Mouse (Mus musculus): ENCODE measurements around the gene Tpte.

Gene Tpte

DNA sequence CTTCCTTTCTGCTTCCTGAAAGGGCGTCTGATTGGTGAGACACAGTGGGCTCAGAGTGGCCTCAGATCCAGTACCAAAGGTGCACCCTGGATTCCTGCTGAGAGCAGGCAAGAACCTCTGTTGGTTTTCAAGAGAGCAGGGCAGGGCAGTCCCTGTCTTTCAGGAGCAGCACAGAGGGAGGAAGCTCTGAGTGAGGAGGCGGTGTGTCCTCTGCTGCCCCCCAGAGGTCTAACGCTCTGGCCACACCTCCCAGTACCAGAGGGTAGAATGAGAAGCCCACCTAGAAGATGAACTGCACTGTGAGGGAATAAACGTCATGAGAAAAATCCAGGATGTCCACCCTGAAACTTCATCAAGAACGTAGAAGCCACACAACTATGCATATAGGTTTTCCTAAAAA is 93.7 kb downstream of the Tpte start:
- in situ Hi-C loops (cut with MboI) = no loop called here

GRCm38 (mm10) chr8:22380934-22381333 is 97.7 kb downstream of the Tpte start:
- in situ Hi-C loops (cut with MboI) = no loop called here

- in situ Hi-C loops (cut with MboI) = no loop called here
These were observed 99.8 kb downstream of the Tpte start for GRCm38 (mm10) chr8:22382824-22383595.

GRCm38 (mm10) chr8:22385158-22385557 is 101.9 kb downstream of the Tpte start:
- in situ Hi-C loops (cut with MboI) = no loop called here

- in situ Hi-C loops (cut with MboI) = no loop called here
These were observed 106.6 kb downstream of the Tpte start for GRCm38 (mm10) chr8:22389874-22390273.

GRCm38 (mm10) chr8:22390766-22391463 is 107.7 kb downstream of the Tpte start:
- in situ Hi-C loops (cut with MboI) = no loop called here

DNA sequence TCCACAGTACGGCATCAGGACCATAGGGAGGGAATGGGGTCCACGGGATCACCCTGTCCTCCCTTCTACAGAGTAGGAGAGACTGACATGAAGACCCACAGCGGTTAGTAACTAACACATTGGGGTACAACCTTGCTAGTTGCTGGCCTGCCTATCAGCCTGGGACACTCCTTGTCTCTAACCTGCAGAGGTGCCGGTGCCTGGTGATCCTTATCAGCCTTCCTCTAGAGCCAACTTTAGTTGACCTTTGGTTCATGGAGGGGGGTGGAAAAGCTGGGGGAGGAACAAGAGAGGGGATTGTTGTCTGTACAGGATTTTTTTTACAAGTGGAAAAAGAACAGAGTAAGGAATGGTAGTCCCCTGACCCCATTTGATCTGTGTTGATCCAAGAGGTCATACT is 111.2 kb downstream of the Tpte start:
- in situ Hi-C loops (cut with MboI) = no loop called here

DNA sequence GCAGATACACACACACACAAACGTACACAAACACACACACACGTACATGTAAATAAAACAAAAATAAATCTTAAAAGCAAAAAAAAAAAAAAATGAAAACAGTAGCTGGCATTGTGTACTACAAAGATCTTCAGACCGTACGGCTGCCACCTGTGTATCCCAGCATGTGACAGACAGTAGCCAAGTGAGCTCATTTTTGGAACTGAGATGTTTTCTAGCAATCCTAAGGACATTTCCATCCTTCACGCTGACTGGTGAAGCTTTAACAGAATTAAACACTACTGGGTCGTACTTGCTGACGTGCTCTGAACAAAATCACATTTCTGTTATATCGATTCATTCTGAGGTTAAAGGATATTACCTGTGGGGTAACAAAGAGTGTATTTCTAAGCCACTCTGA is 112.0 kb downstream of the Tpte start:
- in situ Hi-C loops (cut with MboI) = no loop called here

- in situ Hi-C loops (cut with MboI) = no loop called here
These were observed 114.5 kb downstream of the Tpte start for GRCm38 (mm10) chr8:22397811-22398141.

GRCm38 (mm10) chr8:22398142-22398951 is 115.1 kb downstream of the Tpte start, which contains the start of gene Slc25a15:
TSS of gene Slc25a15 (minus strand) at chr8:22398597.
- in situ Hi-C loops (cut with MboI) = no loop called here

DNA sequence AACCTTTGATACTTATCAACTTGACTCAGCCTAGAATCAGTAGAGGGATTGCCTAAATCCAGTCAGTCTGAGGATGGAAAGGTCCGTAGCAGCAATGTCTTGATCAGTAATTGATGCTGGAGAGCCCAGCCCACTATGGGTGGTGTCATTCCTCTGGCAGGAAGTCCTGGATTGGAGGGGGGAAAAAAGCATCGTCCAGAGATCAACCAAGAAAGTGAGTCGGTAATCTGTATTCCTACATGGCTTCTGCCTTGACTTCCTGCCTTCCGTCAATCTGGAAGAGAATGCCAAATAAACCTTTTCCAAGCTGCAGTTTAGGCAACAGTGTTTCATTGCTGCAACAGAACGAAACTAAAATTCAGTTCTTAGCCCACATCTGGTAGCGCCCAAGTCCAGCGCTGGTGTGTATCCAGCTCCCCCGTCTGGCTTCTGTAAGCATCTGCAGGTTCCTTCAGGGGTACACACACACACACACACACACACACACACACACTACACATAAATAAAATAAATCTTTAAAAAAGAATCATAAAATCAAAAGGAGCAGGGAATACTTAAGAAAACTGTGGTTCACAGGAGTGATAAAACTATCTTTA is 116.1 kb downstream of the Tpte start:
- in situ Hi-C loops (cut with MboI) = no loop called here

DNA sequence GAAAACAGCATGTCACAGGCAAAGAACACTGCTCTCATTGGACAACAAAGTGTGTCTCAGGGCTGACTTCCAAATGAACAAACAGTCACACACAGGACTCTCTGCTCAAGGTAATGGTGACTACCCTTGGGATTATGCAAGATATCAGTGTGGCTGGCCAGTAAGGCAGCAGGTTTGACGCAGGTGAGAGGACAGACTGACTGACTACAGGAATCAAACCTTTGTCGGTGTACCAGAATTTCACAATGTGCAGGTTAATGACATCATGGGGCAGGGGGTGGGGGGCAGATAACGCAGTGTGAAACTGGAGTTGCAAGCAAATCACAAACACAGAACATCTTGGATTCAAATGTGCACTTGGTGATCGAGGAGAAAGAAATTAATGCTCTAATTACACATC is 117.4 kb downstream of the Tpte start:
- in situ Hi-C loops (cut with MboI) = no loop called here

DNA sequence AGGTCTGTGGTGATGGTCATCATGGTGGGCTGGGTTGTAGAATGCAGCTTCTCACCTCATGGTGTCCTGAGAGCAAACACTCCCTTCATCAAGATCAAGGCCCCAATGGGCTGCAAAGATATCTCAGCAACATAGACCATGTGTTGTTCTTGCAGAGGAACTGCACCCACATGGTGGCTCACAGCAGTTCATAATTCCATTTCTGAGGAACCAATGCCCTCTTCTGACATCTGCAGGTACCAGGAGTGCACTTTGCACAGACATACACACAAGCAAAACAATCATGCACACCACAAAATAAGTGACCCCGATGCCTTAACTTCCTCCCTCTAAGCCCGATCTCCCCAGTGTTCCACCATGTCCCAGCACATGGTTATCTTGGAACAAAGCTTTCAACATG is 120.0 kb downstream of the Tpte start:
- in situ Hi-C loops (cut with MboI) = no loop called here

- in situ Hi-C loops (cut with MboI) = no loop called here
These were observed 122.5 kb downstream of the Tpte start for GRCm38 (mm10) chr8:22405733-22406132.

DNA sequence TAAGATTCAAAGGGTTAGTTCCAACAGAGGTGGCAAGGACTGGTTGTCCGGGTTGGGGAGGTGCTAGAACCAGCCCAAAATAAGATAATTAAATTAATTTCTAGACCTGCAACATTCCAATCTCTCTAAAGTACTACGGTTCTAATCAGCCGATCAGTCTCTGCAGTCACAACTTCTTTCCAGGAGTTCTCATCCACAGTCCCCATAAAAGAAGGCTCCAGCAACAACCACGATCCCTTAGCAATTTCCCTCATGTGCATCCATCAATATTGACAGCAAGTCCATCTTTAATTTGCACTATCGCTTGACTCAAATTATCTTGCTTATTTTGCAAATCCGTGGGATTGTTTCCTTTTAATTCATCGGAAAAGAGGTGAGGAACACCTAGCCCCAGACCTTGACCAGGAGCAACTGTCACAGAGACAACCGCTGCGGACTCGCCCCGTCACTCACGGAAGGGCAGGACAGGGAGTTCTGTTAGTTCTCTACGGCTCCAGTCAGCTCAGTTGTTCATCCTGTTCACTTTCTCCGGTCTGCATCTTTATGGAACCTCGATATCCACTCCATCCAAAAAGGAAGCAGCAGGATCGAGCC is 127.5 kb downstream of the Tpte start:
- in situ Hi-C loops (cut with MboI) = no loop called here

- in situ Hi-C loops (cut with MboI) = no loop called here
These were observed 128.1 kb downstream of the Tpte start, which contains the start of gene Mrps31 for GRCm38 (mm10) chr8:22411282-22411702. TSS of gene Mrps31 (plus strand) at chr8:22411361.

- in situ Hi-C loops (cut with MboI) = no loop called here
These were observed 128.7 kb downstream of the Tpte start for GRCm38 (mm10) chr8:22411971-22412370.
